ENCODE assay signal across 16 mouse cellular contexts in the genomic region with DNA sequence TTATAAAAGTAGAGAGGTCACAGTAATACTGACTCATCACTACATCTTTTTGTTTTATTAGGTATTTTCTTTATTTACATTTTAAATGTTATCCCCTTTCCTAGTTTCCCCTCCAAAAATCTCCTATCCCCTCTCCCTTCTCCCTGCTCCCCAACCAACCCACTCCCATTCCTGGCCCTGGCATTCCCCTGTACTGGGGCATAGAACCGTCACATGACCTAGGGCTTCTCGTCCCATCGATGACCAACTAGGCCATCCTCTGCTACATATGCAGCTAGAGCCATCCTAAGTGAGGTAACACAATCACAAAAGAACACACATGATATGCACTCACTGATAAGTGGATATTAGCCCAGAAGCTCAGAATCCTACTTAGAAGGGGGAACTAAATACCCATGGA. TPM values are rescaled to one million over a fixed set of nuclear protein-coding genes. Genes with fewer than 3 reads are reported as not detected.
"Had no signal": no experiment of that assay in that cellular context is flagged by ENCODE, and none has a peak within 500 bp of the region (broad histone marks: within the 10 kb centered on the region; RNA-seq: fewer than 3 reads in every experiment).

No protein-coding gene starts in this region.

RNA-seq across cellular contexts. Expression of a gene that starts 14.2 kb away (rescaled TPM):
- total RNA-seq: left cerebral cortex, adult 18-20 months; left cerebral cortex, adult 2 months; left cerebral cortex, adult 8-10 months; left cerebral cortex, postnatal 10 days; left cerebral cortex, postnatal 14 days; left cerebral cortex, postnatal 25 days; left cerebral cortex, postnatal 36 days; left cerebral cortex, postnatal 4 days; liver, adult 2 months; monocyte, adult 5-6 weeks had no signal
- polyA plus RNA-seq: liver, adult 2 months; lung, adult 2 months; lung, postnatal 0 days; macrophage; midbrain, embryonic 13.5 days; midbrain, embryonic 14.5 days; myocyte had no signal
